Mouse (Mus musculus) hindbrain, embryonic 14.5 days (tissue): Measurements from ENCODE around the gene Hdhd5. TPM values are rescaled to one million over a fixed set of nuclear protein-coding genes. Genes with fewer than 3 reads are reported as not detected.

Experiments used
- ATAC-seq: fragments of 200-750 bp; cut with Nextera tagmentation; 2 replicates; pipeline ENCODE4 v1.8.0; 2017; ENCODE audit warnings: moderate number of reproducible peaks, mild to moderate bottlenecking, moderate TSS enrichment, moderate library complexity; ENCODE audit not compliant: low FRiP score
- DNase-seq: peaks from one replicate; pipeline ENCODE4 v3.0.0-alpha.2; 2015; ENCODE audit warnings: low spot score
- H3K27ac ChIP-seq: fragments of 300-500 bp; sonication (generic); 2 replicates; pipeline ENCODE4 v1.5.1; 2014; ENCODE audit warnings: mild to moderate bottlenecking, moderate library complexity
- H3K27me3 ChIP-seq: fragments of 300-500 bp; sonication (generic); 2 replicates; pipeline ENCODE4 v1.6.1; 2014; ENCODE audit warnings: mild to moderate bottlenecking, low read length, mixed read lengths; ENCODE audit not compliant: control insufficient read depth, insufficient read depth
- H3K36me3 ChIP-seq: fragments of 300-500 bp; sonication (generic); replicated peaks from 2 replicates; pipeline ENCODE4 v1.6.1; 2014; ENCODE audit not compliant: control insufficient read depth, insufficient read depth
- H3K4me1 ChIP-seq: fragments of 300-500 bp; sonication (generic); replicated peaks from 2 replicates; pipeline ENCODE4 v1.6.1; 2014; ENCODE audit warnings: antibody characterized with exemption, low read length, mixed read lengths; ENCODE audit not compliant: control insufficient read depth, insufficient read depth
- H3K4me2 ChIP-seq: fragments of 300-500 bp; sonication (generic); replicated peaks from 2 replicates; pipeline ENCODE4 v1.6.1; 2014; ENCODE audit warnings: mild to moderate bottlenecking, moderate library complexity
- H3K4me3 ChIP-seq: fragments of 300-500 bp; sonication (generic); replicated peaks from 2 replicates; pipeline ENCODE4 v1.5.1; 2014; ENCODE audit warnings: mild to moderate bottlenecking, low read length
- H3K9ac ChIP-seq: fragments of 300-500 bp; sonication (generic); 2 replicates; pipeline ENCODE4 v1.6.1; 2014
- H3K9me3 ChIP-seq: fragments of 300-500 bp; sonication (generic); 2 replicates; pipeline ENCODE4 v1.6.1; 2016; ENCODE audit warnings: low read length; ENCODE audit not compliant: control insufficient read depth
- WGBS: fragments of 180-500 bp; shearing (Covaris S2); extraction: QIAGEN DNeasy Blood & Tissue Kit; methylation state at CpG from one replicate; pipeline ENCODE4 v1.1.7; 2014; 5-methylcytosine and 5-hydroxymethylcytosine counted together
- polyA plus RNA-seq: library from polyadenylated mRNA; unstranded; fragments of >200 nt; fragmentation: Nextera tagmentation; extraction: Ambion mirVana; gene quantifications from 2 replicates; pipeline ENCODE4 v1.2.1, GENCODE M21; 2014

Hdhd5 gene
- polyA plus RNA-seq, 1 experiment from 2014 or later: 13.4 TPM

DNA sequence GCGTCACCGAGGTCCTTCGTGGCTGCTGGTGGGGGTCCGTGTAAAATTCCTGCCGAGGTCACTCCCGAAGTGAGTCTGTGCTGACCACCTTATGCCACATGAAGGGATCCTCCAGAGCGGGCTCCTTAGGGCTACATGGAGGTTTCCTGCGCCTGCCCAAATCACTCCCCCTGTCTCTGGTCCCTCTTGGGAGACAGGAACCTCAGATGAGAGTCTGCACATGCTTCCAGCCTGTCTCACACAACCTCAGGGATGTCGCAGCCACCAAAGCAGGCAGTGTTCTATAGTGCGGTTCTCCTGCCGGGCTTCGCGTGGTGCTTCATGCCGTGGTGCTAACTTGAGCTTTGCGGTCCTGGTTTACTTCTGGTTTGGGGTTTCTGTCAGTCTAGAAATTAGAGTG, 69.9 kb downstream of the Hdhd5 start:
- Histone ChIP-seq H3K27ac (no peak overlapping the region), H3K36me3 (no peaks in the 10 kb centered on the region), H3K27me3 (peaks cover 37% of the 10 kb centered on the region), H3K9me3 (no peaks in the 10 kb centered on the region), H3K4me3 (no peak overlapping the region), H3K4me1 (peaks cover 7% of the 10 kb centered on the region; the same call in 1 of the 2 replicates), H3K4me2 (no peak overlapping the region), H3K9ac (no peak overlapping the region)
- ATAC-seq (no peak), DNase-seq (no peak)
- WGBS: 72% methylated on average over 15 of the region's 15 CpGs

Other genes with a start within 250 kb of the Hdhd5 start
- not detected in 2 replicates for gene D330020A13Rik, start 237.0 kb downstream of the Hdhd5 start, polyA plus RNA-seq
- 0.09 TPM in 2 replicates for gene B4galnt3, start 236.8 kb downstream of the Hdhd5 start, polyA plus RNA-seq
- gene Kdm5a, start 167.2 kb downstream of the Hdhd5 start, polyA plus RNA-seq: 35.4 and 37.0 TPM in 2 replicates
- 11.6 and 11.8 TPM in 2 replicates for gene Ccdc77, start 166.9 kb downstream of the Hdhd5 start, polyA plus RNA-seq
- gene Il17ra, start 68.1 kb downstream of the Hdhd5 start, polyA plus RNA-seq: 2.2 and 3.6 TPM in 2 replicates
- 3.2 and 4.3 TPM in 2 replicates for gene Tmem121b, start 37.5 kb downstream of the Hdhd5 start, polyA plus RNA-seq
- gene Cecr2, start 135.1 kb upstream of the Hdhd5 start, polyA plus RNA-seq: 3.7 and 4.7 TPM in 2 replicates
- gene Slc25a18, start 242.3 kb upstream of the Hdhd5 start, polyA plus RNA-seq: 17.8 and 22.1 TPM in 2 replicates